Mouse (Mus musculus): Measurements from ENCODE around the gene BC035044. TPM values are rescaled to one million over a fixed set of nuclear protein-coding genes. Genes with fewer than 3 reads are reported as not detected.
"Not testable (repeated sequence)": the region's sequence is repeated elsewhere in the genome, so short reads cannot be mapped to it uniquely, and the experiment has no call there.

Gene BC035044
- total RNA-seq, 2 experiments from 2014 or later = not detected

GRCm38 (mm10) chr6:128836191-128836954 lies 54.6 kb downstream of the BC035044 start:
- no peak for DNase-seq (ENCODE audit: low spot score)

DNA sequence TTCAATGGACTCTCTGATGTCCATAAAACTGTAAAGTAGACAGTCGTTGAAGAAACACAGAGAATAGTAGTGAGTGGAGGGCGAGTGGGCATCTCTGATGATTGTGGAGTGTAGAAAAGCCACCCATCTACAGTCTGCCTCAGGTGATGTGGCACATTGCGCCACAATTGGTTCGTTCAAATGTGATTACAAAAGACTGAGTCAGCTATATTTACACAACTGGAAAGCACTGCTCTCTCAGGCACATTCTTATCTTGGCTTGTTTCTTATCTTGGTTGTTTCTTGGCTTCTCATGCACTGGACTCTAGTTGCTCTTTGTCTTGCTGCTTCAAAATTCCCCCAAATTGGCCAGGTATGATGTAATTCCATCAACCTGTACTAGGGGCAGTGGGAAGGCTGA lies 55.4 kb downstream of the BC035044 start:
- DNase-seq (ENCODE audit: low spot score) = no peak

DNA sequence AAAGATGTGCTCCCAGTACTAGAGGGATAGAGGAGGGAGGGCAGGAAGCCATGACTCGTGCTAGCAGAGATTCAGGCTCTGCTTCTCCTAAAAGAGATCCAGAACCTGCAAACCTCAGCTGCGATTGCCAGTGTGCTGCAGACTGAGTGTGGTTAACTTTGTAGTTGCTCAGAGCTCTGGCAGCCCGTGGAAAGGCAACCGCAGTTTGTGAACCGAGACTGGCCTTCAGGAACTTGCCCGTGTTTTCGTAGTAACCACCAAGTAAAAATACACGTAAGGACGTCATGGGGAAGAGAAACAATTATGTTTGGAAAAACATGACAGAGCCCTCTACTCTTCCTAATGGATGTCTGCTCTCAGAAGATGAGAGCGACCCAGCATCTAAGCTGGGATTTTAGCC lies 57.9 kb downstream of the BC035044 start:
- no peak for DNase-seq (ENCODE audit: low spot score)

GRCm38 (mm10) chr6:128829837-128830236 lies 61.1 kb downstream of the BC035044 start:
- DNase-seq (ENCODE audit: low spot score) = no peak

DNA sequence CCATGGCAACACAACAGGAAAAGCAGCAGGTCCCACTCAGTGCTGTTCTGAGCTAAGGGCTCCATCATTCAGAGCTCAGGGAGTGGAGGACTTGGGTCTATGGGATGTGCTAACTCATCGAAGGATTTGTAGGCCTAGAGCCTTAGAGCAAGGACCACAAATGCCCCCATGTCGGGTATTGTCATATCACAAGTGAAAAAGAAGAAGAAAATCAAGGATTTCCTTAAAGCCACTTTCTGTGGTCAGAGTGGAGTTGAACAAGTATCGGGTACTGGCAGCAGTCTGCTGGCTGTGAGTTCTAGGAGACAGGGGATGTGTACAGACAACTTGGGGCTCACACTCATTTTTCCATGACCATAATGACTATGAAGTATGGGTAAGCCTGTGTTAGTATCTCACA lies 64.1 kb downstream of the BC035044 start:
- DNase-seq (ENCODE audit: low spot score) = no peak

GRCm38 (mm10) chr6:128826132-128826531 lies 64.8 kb downstream of the BC035044 start, which contains the start of the genes Gm44511 and Klrb1b:
Gm44511 (minus strand) TSS chr6:128826315.
Klrb1b (minus strand) TSS chr6:128826331.
- DNase-seq (ENCODE audit: low spot score) = no peak

GRCm38 (mm10) chr6:128818083-128818802 lies 72.7 kb downstream of the BC035044 start:
- DNase-seq (ENCODE audit: low spot score) = no peak

GRCm38 (mm10) chr6:128808532-128808931 lies 82.4 kb downstream of the BC035044 start:
- no peak for DNase-seq (ENCODE audit: low spot score)

DNA sequence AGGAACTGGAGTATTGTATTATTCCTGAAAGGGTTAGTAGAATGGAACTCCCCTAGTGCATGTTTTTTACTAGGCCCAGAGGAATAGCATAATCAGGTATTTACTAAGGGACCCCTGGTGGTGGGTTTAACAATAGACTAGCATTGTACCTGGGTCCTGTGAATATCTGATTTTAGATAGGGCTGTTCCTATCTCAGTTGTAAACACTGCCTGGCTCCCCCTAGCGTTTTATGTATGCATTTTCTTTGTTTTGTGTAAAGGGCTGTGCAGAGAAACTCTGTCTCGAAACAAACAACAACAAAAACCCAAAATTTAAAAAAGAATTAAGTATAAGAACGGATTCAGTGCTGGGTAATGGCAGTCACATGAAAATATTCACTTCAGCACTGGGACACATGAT lies 83.9 kb downstream of the BC035044 start:
- DNase-seq (ENCODE audit: low spot score) = no peak

GRCm38 (mm10) chr6:128804823-128805640 lies 85.9 kb downstream of the BC035044 start:
- DNase-seq (ENCODE audit: low spot score) = peak; percentile 60

DNA sequence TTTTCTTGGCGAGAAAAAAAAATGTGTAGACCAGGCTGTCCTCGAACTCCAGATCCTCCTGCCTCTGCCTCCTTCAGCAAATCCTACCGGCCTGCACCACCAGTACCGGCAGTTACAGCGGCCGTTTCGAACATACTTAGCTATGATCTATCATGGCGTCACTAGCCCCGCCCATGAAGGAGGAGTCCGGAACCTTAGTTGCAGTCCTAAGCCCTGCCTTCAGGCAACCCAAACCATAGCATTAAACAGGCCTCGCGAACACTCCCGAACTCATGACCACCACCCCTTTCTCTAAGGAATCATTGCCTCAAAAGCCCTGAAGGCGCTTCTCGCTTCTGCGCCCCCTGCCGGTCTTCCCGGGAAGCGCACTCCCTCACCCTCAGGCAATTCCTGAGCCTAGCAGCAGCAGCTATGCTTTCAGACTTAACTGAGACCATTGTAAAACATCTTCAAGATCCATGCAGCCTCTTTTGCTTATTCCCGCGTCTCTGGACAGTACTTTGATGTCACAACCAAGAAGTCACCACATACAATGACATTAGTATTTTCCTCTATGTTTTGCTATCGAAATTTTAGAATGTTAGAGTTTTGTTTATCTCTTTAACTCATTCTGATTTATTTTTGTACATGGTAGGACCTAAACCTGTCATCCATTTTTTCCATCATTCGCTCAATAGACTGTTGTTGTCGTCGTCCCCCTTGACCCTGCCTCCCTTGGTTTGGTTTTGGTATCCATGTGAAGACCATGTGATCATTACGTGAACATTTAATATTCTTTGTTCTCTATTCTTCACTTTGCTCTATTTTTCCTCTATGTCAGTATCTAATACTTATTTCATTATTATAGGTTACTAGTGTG lies 87.7 kb downstream of the BC035044 start:
- peak; percentile 95 for DNase-seq (ENCODE audit: low spot score)

GRCm38 (mm10) chr6:128802557-128802956 lies 88.4 kb downstream of the BC035044 start:
- DNase-seq (ENCODE audit: low spot score) = no peak

DNA sequence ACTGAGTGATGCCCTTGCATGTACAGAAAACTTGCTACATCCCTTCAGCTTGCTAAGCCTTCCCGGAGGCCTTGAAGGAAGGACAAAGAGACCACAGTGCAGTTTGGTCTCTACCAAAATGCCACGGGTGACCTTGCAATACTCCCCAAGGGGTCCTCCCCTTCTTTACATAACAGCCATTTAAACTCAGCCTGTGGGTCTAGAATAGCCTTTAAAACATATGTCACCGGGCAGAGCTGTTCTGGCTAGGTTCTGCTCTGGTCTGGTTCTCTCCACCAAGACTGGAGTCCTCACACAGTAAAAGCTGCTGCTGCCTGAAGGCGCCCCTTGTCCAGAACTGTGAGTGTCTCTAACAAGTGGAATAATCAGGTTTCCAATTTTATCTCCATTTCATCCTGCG lies 90.2 kb downstream of the BC035044 start:
- DNase-seq (ENCODE audit: low spot score) = not testable (repeated sequence)

DNA sequence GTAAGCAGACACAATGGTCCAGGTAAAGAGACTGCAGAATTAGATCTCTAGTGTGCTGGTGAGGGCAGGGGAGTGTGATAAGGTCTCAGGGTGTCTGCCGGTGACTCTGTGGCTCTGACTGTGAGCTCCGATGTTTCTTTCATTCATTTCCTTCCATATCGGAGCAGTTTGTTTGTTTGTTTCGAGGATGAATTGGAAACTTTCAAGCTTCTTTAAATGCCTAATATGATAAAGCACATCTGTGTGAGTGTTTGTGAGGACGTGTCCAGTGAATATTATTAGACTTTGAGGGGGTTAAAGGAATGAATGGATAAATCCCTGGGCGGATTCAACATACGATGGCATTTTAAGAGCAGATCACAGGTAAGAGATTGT lies 91.0 kb downstream of the BC035044 start:
- no peak for DNase-seq (ENCODE audit: low spot score)

GRCm38 (mm10) chr6:128799144-128799895 lies 91.6 kb downstream of the BC035044 start:
- peak; percentile 88 for DNase-seq (ENCODE audit: low spot score)

Small RNAs within 50 kb of the gene (microRNA-seq; reads per million reads assigned to microRNA genes)
- gene Gm27336 = not detected

Other genes starting within 250 kb of the BC035044 start
- not detected for gene Clec2h, start 228.7 kb downstream of the BC035044 start, total RNA-seq (2021)
- gene Klrb1, start 168.1 kb downstream of the BC035044 start, total RNA-seq (2021) = not detected
- not detected for gene Klrb1c, start 101.9 kb downstream of the BC035044 start, total RNA-seq (2021)
- gene Gm44511, start 64.8 kb downstream of the BC035044 start, total RNA-seq (2021) = not detected
- not detected for gene Klrb1b, start 64.8 kb downstream of the BC035044 start, total RNA-seq (2021)
- not detected for gene Clec2i, start 3.5 kb downstream of the BC035044 start, total RNA-seq (2021)
- gene Clec2g, start 43.3 kb upstream of the BC035044 start, total RNA-seq (2021) = 1 to 10 TPM; 1.3 to 4.2 TPM
- not detected for gene Klrb1f, start 154.8 kb upstream of the BC035044 start, total RNA-seq (2021)
- under 1 TPM; 0.31 to 0.59 TPM for gene Clec2e, start 209.8 kb upstream of the BC035044 start, total RNA-seq (2021)